Mouse (Mus musculus) gastrocnemius, postnatal 25 days (tissue): ENCODE results near the gene Polr2e. TPM values are rescaled to one million over a fixed set of nuclear protein-coding genes. Genes with fewer than 3 reads are reported as not detected.
"Not testable (repeated sequence)": the region's sequence is repeated elsewhere in the genome, so short reads cannot be mapped to it uniquely, and the experiment has no call there.

ENCODE experiments used
- DNase-seq: peaks from one replicate; pipeline ENCODE4 v3.0.0; 2022
- total RNA-seq, 2 experiments: library from RNA; stranded (reverse); gene quantifications; 1 replicate in 1 of 2; 2 replicates in 1 of 2; pipeline ENCODE4 v1.2.3; 2021

The Polr2e gene
- total RNA-seq, 2 experiments from 2014 or later = 43.2 to 45.5 TPM

DNA sequence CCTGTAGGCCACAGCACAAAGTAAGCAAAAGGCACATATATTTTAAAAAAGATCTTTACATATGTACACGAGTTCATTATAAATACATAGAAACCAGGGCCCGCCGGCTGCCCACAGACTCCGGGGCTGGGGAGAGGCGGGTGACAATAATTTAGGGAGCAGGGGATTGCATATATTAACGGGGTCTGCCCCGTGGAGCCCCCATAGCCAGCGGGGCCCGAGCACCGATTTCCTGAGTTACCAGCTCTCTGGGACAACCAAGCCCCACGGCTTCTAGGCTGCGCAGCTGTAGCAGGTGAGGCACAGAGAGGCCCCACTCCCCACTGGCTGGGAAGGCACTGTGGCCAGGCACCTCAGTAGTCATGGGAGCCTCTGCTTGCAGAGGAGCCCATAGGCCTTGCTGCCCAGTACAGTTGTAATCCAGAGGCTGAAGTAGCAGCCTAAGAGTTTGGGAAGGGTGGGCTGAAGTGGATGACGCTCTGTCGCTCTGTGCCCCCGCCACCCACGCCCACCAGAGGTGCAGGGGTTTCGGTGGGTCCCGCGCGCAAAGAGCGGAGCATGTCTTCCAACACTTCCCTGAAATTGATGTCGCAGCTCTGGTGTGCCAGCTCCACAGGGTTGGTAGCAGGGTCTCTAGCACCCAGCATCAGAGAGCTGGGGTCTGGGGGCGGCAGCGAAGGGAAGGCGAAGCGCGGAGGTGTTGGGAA lies 17.5 kb upstream of the Polr2e start:
- no peak for DNase-seq

GRCm38 (mm10) chr10:80056506-80056905 lies 16.9 kb upstream of the Polr2e start:
- DNase-seq = no peak

DNA sequence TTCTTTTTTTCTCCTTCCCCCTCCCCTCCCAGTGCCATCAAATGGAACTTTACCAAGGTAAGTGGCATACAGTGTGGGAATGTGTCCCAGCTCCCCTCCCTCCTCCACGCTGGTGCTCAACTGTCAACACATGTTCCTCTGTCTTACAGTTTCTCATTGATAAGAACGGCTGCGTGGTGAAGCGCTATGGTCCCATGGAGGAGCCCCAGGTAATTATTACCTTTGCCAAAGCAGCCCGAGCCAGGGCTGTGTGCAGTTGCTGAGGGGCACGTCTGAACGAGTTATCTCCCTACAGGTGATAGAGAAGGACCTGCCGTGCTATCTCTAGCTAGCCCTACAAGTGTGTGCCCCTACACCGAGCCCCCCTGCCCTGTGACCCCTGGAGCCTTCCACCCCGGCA lies 16.3 kb upstream of the Polr2e start:
- DNase-seq = no peak

GRCm38 (mm10) chr10:80055364-80055763 lies 15.8 kb upstream of the Polr2e start:
- DNase-seq = no peak

- not testable (repeated sequence) for DNase-seq
Measured at GRCm38 (mm10) chr10:80054911-80055310, 15.3 kb upstream of the Polr2e start.

- DNase-seq = peak; percentile 80
Measured at GRCm38 (mm10) chr10:80053831-80054815, 14.5 kb upstream of the Polr2e start.

DNA sequence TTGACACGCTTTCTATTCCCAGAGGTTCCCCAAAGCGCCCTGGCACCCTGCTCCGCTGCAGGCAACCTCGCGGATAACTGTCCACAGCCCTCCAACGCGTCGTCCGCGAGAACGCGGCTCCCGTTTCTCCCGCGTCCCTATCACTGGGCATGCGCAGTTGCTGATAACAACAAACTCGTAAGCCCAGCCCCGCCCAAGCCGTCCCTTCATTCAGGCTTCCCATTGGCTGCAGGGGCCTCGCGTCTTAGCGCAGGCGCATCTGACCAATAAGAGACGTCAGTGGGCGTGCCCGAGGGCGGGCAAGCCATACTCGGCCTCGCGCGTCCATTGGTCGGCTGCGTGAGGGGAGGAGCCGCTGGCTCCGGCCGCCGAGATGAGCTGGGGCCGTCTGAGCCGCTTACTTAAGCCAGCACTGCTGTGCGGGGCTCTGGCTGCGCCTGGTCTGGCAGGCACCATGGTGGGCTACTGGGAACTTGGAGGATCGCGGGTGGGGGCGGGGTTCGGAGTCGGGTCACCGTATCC lies 13.7 kb upstream of the Polr2e start:
- DNase-seq = peak; percentile 99

DNA sequence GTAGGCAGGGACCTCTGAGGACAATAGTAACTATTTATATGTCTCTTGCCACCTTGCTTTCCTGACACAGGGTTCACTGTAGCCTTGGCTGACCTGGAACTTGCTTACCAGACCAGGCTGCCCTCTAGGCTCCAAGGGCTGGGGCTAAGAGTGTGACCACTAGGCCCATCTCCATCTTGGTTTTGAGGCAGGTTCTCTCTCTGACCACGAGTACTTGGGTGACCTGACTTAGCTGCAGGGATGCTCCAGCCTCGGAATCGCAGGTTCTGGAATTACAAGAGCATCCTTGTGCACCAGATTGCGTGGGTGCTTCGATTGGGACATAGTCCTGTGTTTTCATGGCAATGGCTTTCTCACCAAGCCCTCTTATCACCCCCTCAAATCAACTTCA lies 12.8 kb upstream of the Polr2e start:
- no peak for DNase-seq

GRCm38 (mm10) chr10:80051618-80052373 lies 12.2 kb upstream of the Polr2e start:
- peak; percentile 70 for DNase-seq

DNA sequence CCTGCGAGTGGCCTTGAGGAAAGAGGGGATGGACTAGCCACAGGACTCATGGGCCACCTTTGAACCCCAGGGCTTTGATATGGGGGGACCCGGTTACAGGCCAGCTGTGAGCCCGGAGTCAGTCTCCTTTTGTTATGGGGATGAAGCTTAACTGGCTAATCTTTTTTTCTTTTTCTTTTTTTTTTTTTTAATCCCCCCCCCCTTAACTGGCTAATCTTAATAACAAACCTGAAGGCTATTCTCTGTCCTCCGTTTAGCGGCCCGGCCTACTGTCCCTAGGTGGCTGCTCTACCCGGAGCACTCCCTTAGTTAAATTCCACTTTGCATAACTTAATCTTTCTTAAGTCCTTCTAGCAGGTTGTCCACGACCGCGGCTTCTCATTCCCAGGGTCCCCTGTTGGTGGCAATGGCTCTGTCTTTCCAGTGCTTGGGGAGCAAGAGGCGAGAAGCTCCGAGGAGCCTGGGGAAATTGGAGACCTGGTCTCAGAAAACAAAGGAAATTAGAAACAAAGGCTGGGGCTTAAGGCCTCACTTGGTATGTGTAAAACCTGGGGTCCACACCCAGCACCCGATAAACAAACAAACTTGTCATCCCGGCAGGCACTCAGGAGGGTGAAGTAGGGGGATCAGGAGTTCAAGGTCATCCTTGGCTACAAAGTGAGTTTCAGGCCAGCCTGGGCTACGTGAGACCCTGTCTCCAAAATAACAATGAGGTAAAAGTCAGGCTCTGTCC lies 11.5 kb upstream of the Polr2e start:
- DNase-seq = no peak

DNA sequence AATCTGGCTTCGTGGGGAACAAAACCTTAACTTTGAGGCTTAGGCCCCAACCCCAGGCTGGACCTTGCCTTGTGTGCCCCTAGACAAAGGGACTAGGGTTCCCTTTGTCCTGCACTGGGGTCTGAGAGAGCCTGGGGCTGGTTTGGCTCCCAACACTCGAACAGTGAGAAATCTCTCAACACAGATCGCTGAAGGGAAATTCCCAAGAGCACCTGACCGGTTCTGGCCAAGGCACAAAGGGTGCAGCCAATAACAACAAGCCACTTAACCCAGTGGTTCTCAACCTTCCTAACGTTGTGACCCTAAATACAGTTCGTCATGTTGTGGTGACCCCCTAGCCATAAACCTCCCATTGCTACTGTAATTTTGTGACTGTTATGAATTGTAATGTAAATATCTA lies 10.6 kb upstream of the Polr2e start:
- no peak for DNase-seq

DNA sequence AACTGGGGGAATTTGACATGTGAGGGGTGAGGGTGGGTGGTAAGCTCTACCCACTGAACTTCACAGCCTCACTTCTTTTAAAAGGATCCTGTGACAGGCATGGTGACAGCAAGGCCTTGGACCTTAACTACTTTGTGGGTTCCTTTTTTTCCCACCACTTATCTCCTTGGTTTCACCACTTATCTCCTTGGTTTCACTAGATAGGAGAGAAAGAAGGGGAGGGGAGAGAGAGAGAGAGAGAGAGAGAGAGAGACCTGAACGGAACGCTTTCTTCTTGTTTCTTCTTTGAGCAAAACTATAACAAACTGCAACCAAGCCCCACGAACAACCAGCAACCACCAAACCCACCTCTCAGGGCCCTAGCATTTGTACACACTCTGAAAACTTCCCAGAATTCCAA lies 9.2 kb upstream of the Polr2e start:
- DNase-seq = no peak

GRCm38 (mm10) chr10:80048396-80048795 lies 8.8 kb upstream of the Polr2e start:
- DNase-seq = no peak

GRCm38 (mm10) chr10:80047041-80047565 lies 7.5 kb upstream of the Polr2e start, which contains the start of gene Gpx4:
Gpx4 (plus strand) TSS chr10:80047166.
- no peak for DNase-seq

- no peak for DNase-seq
Measured at GRCm38 (mm10) chr10:80045766-80046165, 6.2 kb upstream of the Polr2e start.

- DNase-seq = not testable (repeated sequence)
Measured at GRCm38 (mm10) chr10:80045364-80045763, 5.8 kb upstream of the Polr2e start.

DNA sequence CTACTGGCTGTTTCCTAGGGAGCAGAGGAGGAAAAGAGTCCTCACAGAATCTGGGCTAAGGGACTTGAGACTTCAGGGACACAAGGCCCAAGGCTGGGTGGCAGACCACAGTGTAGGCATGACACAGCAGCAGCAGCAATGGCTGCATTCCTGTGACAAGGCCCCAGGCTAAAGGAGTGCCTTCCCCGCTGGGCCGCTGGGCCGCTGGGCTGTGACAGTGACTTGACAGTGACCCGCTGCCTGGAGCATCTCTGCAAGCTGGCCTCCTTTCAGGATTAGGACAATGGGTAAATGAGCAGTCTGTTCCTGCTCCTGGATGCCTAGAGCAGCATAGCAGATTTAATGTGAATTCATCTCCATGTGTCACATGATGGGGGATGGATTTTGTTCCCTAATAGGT lies 4.5 kb upstream of the Polr2e start:
- no peak for DNase-seq

DNA sequence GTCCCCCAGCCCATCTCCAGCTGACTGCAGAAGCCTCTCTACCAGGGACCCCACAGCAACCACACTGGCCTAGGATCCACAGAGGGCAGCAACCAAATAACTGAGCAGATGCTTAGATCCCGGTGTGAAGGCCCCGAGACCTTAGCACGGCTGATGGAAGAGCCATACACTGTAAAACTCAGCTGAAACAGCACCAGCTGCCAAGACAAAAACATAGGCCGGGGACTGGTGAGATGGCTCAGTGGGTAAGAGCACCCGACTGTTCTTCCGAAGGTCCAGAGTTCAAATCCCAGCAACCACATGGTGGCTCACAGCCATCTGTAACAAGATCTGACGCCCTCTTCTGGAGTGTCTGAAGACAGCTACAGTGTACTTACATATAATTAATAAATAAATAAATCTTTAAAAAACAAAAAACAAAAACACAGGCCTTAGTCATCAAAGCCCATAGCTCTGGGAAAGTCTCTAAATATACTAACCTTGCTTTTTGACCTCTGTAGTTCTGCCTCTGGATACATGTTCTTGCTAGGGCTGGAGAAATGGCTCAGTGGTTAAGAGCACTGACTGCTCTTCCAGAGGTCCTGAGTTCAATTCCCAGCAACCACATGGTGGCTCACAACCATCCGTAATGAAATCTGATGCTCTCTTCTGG lies 1.9 kb upstream of the Polr2e start:
- DNase-seq = not testable (repeated sequence)

DNA sequence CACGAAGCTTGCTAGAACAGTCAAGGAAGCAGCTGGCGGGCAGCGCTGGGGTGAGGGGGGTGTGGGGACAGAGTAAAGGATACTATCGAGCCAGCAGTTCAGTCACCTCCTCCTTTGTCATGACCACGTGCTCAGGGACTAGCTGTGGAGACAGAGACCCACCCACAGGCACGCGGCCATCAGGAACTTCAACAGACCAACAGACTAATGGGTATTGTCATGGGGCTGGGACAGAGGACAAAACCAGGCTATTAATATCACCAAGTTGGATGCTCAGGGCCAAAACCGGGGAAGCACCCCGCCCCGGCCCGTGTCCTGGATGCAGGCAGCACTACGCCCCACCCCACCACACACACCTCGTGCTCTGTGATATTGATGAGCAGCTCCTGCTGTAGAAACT lies 2.8 kb downstream of the Polr2e start:
- DNase-seq = no peak

DNA sequence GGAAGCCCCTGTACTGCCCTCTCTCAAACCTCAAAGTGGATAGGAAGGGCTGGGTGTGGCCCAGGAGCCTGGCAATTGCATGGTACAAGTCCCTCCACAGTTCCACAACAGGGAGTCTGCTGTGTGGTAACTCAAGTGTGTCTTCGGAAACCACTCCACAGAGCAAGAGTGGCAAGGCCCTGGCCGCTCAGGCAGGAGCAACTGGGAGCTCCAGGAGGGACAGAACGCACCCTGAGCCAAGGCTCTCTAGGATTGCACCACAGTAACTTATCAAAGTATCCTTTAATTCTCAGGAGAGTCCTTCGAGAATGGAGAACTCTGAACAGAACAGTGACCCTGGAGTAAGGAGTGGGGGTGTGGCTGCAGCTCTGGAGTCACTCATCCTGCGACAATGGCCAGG lies 3.9 kb downstream of the Polr2e start:
- no peak for DNase-seq

GRCm38 (mm10) chr10:80035148-80035547 lies 4.4 kb downstream of the Polr2e start:
- DNase-seq = peak; percentile 28
